1 mouse cellular context compared by ENCODE assay signal in the genomic region with DNA sequence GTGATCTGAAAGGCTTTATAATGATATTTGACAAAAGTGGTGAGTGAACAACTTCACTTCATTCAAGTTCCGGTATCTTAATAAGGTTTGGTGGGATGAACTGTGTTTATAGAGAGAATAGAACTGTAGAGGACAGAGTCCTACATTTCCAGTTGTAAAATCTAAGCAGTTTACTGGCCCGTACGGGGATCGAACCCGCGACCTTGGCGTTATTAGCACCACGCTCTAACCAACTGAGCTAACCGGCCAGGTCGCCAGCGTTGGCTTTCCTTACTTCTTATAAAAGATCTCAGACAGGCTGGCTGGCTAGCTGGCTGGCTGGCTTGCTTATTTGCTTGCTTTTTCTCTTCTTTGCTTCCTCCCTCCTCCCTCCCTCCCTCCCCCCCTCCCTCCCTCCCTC.
TF ChIP-seq lines count a peak whose summit lies in the region.

No protein-coding gene starts in this region.

TF ChIP-seq in CH12.LX, 34 proteins besides CTCF, POLR2A, EP300 and RAD21 (continued from another document):
- no peak; the same call in 1 of the 2 replicates for TF ChIP-seq UBTF (IDR thresholded peaks at IDR 0.05; ENCODE audit: low read depth, low read length)
- no peak for TF ChIP-seq ZMIZ1 (IDR thresholded peaks at IDR 0.05; ENCODE audit: low read depth, low read length)
- TF ChIP-seq NRF1 (IDR thresholded peaks at IDR 0.05; ENCODE audit: low read depth, low read length), result peak; percentile 63; the same call in 1 of the 2 replicates
- no peak for TF ChIP-seq JUN (IDR thresholded peaks at IDR 0.05; ENCODE audit: insufficient read depth, low read depth, low read length)
- TF ChIP-seq NELFE (IDR thresholded peaks at IDR 0.05; ENCODE audit: low read depth, low read length), result no peak
- TF ChIP-seq CHD2 (IDR thresholded peaks at IDR 0.05; ENCODE audit: low read length), result no peak
- no peak for TF ChIP-seq IRF4 (IDR thresholded peaks at IDR 0.05; ENCODE audit: low read depth, low read length)
